ENCODE assay signal across 8 mouse cellular contexts in the genomic region with DNA sequence AGATGAGACGGTGACA. TPM values are rescaled to one million over a fixed set of nuclear protein-coding genes. Genes with fewer than 3 reads are reported as not detected.
DNase-seq lines count a peak whose midpoint lies in the region; ATAC-seq and TF ChIP-seq lines count a peak whose summit lies in the region.

Gene Dact3 (plus strand): TSS at position 8 of the 16 bp plus-strand sequence.

- DNase-seq in lung, adult 2 months, result no peak
- no peak for DNase-seq in lung, adult 18-20 months
- DNase-seq in forebrain, embryonic 10.5 days (ENCODE audit: extremely low spot score, low spot score), result no peak
- no peak for DNase-seq in gastrocnemius, adult 18-20 months (ENCODE audit: low spot score)
- no peak for DNase-seq in right cerebral cortex, adult 2 months (ENCODE audit: low spot score in 2 of 2)
- no peak for DNase-seq in embryo, embryonic 10.5 days (ENCODE audit: low spot score)

- H3K4me1 ChIP-seq in lung, adult 2 months (ENCODE audit: control insufficient read depth, insufficient read depth, low read length), result peaks cover 3% of the 10 kb centered on the region; the same call in 1 of the 2 replicates
- H3K4me1 ChIP-seq in forebrain, embryonic 10.5 days, result peaks cover 46% of the 10 kb centered on the region
- H3K4me1 ChIP-seq in intestine, embryonic 15.5 days (replicated peaks), result peaks cover 11% of the 10 kb centered on the region
- peaks cover 26% of the 10 kb centered on the region for H3K4me1 ChIP-seq in midbrain, embryonic 12.5 days

- no peak for TF ChIP-seq POLR2A in lung, adult 2 months (IDR thresholded peaks at IDR 0.05; ENCODE audit: borderline replicate concordance, extremely low read depth, low read depth, low read length)

- no CpG with 5 or more reads among the region's 1 CpGs for WGBS in lung, adult 2 months
- 0% methylated on average over 1 of the region's 1 CpGs for WGBS in forebrain, embryonic 10.5 days
- no CpG with 5 or more reads among the region's 1 CpGs for WGBS in intestine, embryonic 15.5 days
- 0% methylated on average over 1 of the region's 1 CpGs for WGBS in midbrain, embryonic 12.5 days

- H3K9ac ChIP-seq in intestine, embryonic 15.5 days, result peak within 1 kb of the TSS; percentile 76
- peak within 1 kb of the TSS; percentile 83 for H3K9ac ChIP-seq in midbrain, embryonic 12.5 days (replicated peaks)

- TF ChIP-seq CTCF in lung, adult 2 months (IDR thresholded peaks at IDR 0.05; ENCODE audit: insufficient read depth, low read length), result no peak

- H3K27ac ChIP-seq in forebrain, embryonic 10.5 days, result peak within 1 kb of the TSS; percentile 93
- H3K27ac ChIP-seq in intestine, embryonic 15.5 days, result peak within 1 kb of the TSS; percentile 92
- peak within 1 kb of the TSS; percentile 82 for H3K27ac ChIP-seq in midbrain, embryonic 12.5 days (replicated peaks)

- peaks cover 31% of the 10 kb centered on the region for H3K36me3 ChIP-seq in forebrain, embryonic 10.5 days (replicated peaks)
- 0 out of 2 replicates have a peak, but pooled peaks cover 4% of the 10 kb centered on the region for H3K36me3 ChIP-seq in intestine, embryonic 15.5 days
- H3K36me3 ChIP-seq in midbrain, embryonic 12.5 days, result peaks cover 9% of the 10 kb centered on the region; the same call in 1 of the 2 replicates

- peak within 1 kb of the TSS; percentile 56 for H3K4me3 ChIP-seq in lung, adult 2 months (replicated peaks; ENCODE audit: extremely low read depth, low read depth, low read length)
- peak within 1 kb of the TSS; percentile 82 for H3K4me3 ChIP-seq in forebrain, embryonic 10.5 days
- H3K4me3 ChIP-seq in intestine, embryonic 15.5 days (replicated peaks), result peak within 1 kb of the TSS; percentile 76
- H3K4me3 ChIP-seq in midbrain, embryonic 12.5 days, result peak within 1 kb of the TSS; percentile 77

- ATAC-seq in intestine, embryonic 15.5 days, result no peak
- no peak for ATAC-seq in midbrain, embryonic 12.5 days (ENCODE audit: low FRiP score, low read depth)

- H3K4me2 ChIP-seq in intestine, embryonic 15.5 days (replicated peaks), result peak within 1 kb of the TSS; percentile 88
- peak within 1 kb of the TSS; percentile 88 for H3K4me2 ChIP-seq in midbrain, embryonic 12.5 days (replicated peaks)

- H3K27me3 ChIP-seq in forebrain, embryonic 10.5 days (ENCODE audit: poor library complexity, severe bottlenecking), result no peaks in the 10 kb centered on the region
- no peaks in the 10 kb centered on the region for H3K27me3 ChIP-seq in intestine, embryonic 15.5 days (replicated peaks)
- no peaks in the 10 kb centered on the region for H3K27me3 ChIP-seq in midbrain, embryonic 12.5 days

- H3K9me3 ChIP-seq in forebrain, embryonic 10.5 days, result no peaks in the 10 kb centered on the region
- no peaks in the 10 kb centered on the region for H3K9me3 ChIP-seq in intestine, embryonic 15.5 days
- no peaks in the 10 kb centered on the region for H3K9me3 ChIP-seq in midbrain, embryonic 12.5 days

RNA-seq across cellular contexts. Expression of gene Dact3, which starts in this region (rescaled TPM):
- 31.7 and 41.1 TPM in 2 replicates for polyA plus RNA-seq in lung, adult 2 months (2012; rRNA removed)
- polyA plus RNA-seq in forebrain, embryonic 10.5 days (2016; fragmentation: Nextera tagmentation; extraction: Ambion mirVana), result 1.9 and 2.2 TPM in 2 replicates
- polyA plus RNA-seq in intestine, embryonic 15.5 days (2015; fragmentation: Nextera tagmentation; extraction: Ambion mirVana), result 3.1 and 3.2 TPM in 2 replicates
- polyA plus RNA-seq in midbrain, embryonic 12.5 days (2016; fragmentation: Nextera tagmentation; extraction: Ambion mirVana), result 4.7 and 6.2 TPM in 2 replicates
- 1 to 10 TPM in 1 of 2 experiments, under 1 TPM in 1; 0.89 to 1.6 TPM for total RNA-seq in gastrocnemius, adult 18-20 months (2021)
